Comparison of ENCODE assay signal across 8 mouse cellular contexts in the genomic region with DNA sequence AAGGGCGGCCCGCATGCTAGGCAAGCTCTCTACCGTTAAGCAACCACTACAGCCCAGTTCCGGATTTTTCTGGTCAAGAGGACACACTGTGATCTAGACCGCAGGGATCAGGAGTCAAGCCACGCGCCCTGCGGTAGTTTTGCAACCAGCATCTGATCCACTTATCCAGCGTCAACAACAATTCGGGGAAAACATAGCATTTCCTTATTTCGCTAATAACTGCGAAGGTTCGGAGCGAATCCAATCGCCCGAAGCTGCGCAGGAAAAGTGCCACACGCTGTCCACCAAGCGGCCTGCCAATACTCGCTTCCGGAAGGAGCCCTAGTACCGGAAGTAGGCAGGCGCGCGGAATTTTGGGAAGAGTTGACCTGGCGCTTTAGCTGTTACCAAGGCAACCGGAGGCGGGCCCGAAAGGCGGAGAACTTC. TPM values are rescaled to one million over a fixed set of nuclear protein-coding genes. Genes with fewer than 3 reads are reported as not detected.
DNase-seq lines count a peak whose midpoint lies in the region; ATAC-seq lines count a peak whose summit lies in the region.

No protein-coding gene starts in this region.

- 1% methylated on average over 30 of the region's 30 CpGs for WGBS in hindbrain, embryonic 14.5 days

- peak overlapping the region; percentile 76 for H3K27ac ChIP-seq in hindbrain, embryonic 14.5 days

- peak overlapping the region; percentile 38 for H3K4me3 ChIP-seq in hindbrain, embryonic 14.5 days (replicated peaks; ENCODE audit: low read length)

- no peaks in the 10 kb centered on the region for H3K9me3 ChIP-seq in hindbrain, embryonic 14.5 days (ENCODE audit: control insufficient read depth, low read length)

- peak overlapping the region; percentile 72 for H3K4me2 ChIP-seq in hindbrain, embryonic 14.5 days (replicated peaks)

- H3K4me1 ChIP-seq in hindbrain, embryonic 14.5 days (replicated peaks; ENCODE audit: control insufficient read depth, insufficient read depth, low read length): no peaks in the 10 kb centered on the region

- no peaks in the 10 kb centered on the region for H3K27me3 ChIP-seq in hindbrain, embryonic 14.5 days (ENCODE audit: control insufficient read depth, insufficient read depth, low read length)

- no peaks in the 10 kb centered on the region for H3K36me3 ChIP-seq in hindbrain, embryonic 14.5 days (replicated peaks; ENCODE audit: control insufficient read depth, insufficient read depth)

- peak; percentile 98 for DNase-seq in R1 (ENCODE audit: low read depth, low spot score)
- peak; percentile 90 to 96 for DNase-seq in cerebellum, postnatal 25 days
- peak; percentile 73 to 86 for DNase-seq in frontal cortex, postnatal 25 days (ENCODE audit: low spot score in 2 of 2)
- DNase-seq in hindbrain, embryonic 14.5 days (ENCODE audit: low spot score): peak; percentile 97
- peak; percentile 89 to 90 for DNase-seq in layer of hippocampus, postnatal 36 days
- DNase-seq in lung, postnatal 36 days: peak; percentile 97
- DNase-seq in retina, postnatal 1 day: peak; percentile 97
- DNase-seq in urinary bladder, adult 18-20 months (ENCODE audit: low spot score in 2 of 2): peak; percentile 76 to 89

- H3K9ac ChIP-seq in hindbrain, embryonic 14.5 days: peak overlapping the region; percentile 57

- ATAC-seq in hindbrain, embryonic 14.5 days (ENCODE audit: low FRiP score): peak; percentile 84

RNA-seq across cellular contexts. Expression of gene Atp23, which starts 4.5 kb away (rescaled TPM):
- polyA plus RNA-seq in hindbrain, embryonic 14.5 days (2014; fragmentation: Nextera tagmentation; extraction: Ambion mirVana): 15.9 and 16.5 TPM in 2 replicates
- 1 to 10 TPM; 9.2 to 9.5 TPM for total RNA-seq in layer of hippocampus, postnatal 36 days (2021)

Comparison
In these comparisons a context has a peak if more than half of its experiments do, and no peak if none do; other contexts are left out.
1. Peak in every context shown above with its lines: DNase-seq, ATAC-seq, H3K4me3 ChIP-seq and H3K27ac ChIP-seq.